Mouse (Mus musculus) 3134 (cell line): ENCODE measurements around the gene Ccdc159.

Experiments used
- DNase-seq: peaks from one replicate; pipeline ENCODE4 v3.0.0-alpha.2; 2011; ENCODE audit warnings: low spot score; ENCODE audit not compliant: insufficient read length; ENCODE audit errors: extremely low read depth

The Ccdc159 gene

DNA sequence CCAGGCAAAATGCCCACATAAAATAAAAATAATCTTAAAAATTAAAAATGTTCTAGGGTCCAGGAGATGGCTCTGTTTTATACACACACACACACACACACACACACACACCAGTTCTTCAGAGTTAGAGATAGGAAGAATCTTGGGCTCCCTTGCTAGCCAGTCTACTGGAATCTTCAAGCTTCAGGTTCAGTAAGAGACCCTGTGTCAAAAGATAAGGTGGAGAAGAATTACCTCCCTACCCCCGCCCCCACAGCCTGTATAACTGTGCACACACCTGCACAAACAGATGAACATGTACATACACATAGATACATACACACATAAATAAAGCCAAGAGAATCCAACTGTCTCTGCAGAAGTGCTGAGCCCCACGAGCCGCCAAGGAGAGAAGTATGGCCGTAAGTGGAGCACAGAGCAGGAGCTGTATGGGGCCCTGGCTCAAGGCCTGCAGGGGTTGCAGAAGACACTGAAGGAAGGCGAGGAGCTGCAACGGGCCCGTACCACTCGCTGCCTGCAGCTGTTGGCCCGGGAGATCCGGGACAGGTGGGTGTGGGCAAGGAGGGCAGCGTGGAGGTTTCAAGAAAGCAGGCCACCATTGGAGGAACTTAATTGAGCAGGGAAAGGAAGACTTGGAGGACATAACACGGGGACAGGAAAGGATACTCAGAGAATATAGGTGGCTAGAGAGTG is 5.3 kb downstream of the Ccdc159 start:
- no peak for DNase-seq

DNA sequence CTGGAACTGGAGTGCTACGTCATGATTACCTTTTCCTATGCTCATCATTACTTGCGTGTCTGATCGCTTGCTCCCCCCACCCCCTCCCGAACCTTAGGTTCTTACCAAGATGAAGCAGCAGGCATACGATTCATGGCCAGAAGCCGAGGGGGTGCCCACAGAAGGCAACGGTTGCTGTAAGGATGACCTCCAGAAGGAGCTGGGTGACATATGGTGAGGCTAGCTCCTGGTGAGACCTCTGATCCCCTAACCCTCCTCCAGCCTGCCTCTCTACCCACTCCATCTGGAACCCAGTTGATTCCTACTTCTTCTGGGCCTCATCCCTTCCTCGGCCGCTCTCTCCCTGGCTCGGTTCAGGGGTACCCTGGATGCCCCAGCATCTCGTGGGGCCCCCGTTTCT is 6.8 kb downstream of the Ccdc159 start:
- DNase-seq, result no peak

DNA sequence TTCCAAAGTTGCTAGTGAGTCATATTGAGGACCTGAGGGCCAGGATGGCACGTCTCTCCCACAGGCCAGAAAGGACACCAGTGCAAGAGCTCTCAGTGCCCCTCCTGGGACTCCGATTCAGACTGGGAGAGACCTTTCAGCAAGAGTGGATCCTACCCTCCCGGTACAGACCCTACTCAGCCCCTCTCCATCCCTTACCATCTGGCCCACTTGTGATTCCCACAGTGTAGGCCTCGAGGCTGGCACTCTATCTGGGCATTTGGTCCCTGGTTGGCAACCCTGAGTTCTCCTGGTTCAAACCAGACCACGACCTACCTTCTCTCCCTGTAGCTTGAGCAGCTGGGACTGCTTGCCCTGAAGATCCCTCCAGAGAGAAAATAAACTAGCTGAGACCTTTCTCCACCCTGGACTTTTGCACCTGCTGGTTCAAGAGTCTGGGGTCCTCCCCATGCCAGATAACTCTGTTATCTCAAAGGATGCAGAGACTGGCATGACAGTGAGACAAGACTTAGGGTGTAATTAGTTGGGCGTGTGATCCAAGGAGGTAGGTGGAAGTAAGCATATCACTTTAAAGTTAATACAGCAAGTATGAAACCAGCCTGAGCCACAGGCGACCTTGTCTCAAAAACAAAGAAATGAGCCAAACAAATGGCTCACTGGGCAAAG is 8.3 kb downstream of the Ccdc159 start:
- no peak for DNase-seq

DNA sequence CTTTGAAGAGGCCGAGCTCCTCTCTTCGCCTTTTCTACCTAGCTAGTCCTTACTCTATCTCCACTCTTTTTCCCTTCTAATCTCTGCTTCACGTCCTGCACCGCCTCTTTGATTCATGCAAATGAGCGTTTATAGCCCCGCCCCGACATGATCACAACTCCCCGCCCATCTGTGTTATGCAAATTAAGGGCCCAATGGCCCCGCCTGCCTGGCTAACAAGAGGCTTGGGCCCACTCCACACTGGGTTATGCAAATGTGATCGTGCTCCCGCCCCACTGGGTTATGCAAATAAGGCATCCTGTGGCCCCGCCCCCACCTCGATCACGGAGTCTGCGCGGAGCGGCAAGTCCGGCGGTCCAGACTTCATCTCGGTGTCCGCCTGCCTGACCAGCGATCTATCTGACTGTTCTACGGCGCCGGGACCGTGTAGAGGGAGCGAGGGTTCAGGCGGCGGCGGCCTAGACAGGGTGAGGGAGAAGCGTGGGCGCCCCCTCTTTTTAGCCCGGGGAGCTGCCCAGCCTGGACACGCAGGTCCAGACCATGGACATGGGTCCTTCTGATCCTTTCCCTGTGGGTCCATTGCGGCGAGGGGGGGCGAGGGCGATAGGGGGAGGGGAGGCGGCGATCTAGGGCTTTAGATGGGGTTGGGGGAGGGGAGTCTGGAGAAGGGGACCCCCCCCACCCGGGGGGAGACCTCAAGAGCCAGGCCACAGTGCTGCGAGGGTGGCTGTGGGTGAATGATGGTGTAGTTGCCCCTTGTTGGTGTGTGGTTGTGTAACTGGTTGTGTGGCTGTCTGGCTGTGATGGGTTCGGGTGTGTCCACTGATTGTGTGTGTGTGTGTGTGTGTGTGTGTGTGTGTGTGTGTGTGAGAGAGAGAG is 9.7 kb downstream of the Ccdc159 start, which contains the start of gene Plppr2:
TSS of gene Plppr2 (plus strand) at position 342 of the 879 bp plus-strand sequence.
- peak; percentile 81 for DNase-seq

DNA sequence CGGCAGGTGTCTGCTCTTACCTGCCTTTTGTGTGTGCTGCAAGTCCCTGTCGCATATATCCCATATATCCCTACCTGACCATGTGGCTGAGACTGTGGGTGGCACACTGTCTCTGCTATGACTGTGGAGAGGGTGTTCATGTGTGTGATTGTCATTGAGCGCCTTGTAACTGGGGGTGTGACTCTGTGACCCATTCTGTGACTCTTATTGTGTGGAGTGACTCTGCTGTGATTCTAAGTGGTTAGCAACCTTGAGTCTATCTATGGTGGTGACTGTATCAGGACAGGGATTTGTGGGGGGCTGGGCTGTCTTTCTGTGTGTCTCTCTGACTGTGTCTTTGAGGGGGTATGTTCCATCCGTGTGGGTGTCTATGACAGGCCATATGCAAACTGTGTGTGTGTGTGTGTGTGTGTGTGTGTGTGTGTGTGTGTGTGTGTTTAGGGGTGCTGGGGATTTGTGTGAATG is 10.5 kb downstream of the Ccdc159 start:
- DNase-seq, result no peak

DNA sequence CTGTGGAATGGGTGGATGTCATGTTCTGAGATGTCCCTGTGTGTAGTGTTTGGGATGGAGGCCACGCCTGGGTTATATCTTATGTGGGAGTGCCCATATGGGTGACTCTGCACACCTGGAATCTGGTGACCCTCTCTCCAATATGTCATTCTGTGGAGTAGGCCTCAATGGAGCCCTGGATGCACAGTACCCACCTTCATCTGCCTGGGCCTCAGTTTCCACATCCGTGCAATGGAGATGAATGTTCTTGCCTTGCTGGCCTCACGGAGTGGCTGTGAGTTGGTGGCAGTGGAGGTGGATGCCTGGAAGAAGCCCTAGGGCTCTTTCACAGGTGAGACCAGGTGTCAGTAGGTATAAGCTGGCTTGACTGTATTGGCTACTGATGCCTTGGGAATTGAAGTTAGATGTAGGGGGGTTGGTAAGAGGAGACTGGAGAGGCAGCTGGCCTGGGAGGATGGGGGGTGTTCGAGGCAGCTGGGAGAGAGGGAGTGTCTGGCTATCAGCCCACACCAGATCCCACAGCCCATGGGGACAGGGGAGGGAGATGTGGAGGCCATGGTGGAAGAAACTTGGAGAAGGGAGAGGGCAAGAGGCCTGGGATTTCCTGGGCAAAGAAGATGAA is 11.1 kb downstream of the Ccdc159 start:
- no peak for DNase-seq

DNA sequence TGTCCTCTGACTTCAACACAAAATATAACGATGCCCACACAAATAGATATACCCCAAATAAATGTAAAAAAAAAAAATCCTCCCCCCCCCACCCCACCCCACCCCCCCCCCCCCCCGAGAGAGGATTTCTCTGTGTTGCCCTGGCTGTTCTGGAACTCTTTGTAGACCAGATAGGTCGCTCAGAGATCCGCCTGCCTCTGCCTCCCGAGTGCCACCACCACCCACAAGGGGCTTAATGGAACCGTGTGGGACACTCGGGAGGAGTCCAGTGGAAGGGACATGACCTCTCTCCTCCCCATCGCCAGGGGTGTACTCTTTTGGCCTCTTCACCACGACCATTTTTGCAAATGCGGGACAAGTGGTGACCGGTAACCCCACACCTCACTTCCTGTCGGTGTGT is 15.8 kb downstream of the Ccdc159 start:
- no peak for DNase-seq

DNA sequence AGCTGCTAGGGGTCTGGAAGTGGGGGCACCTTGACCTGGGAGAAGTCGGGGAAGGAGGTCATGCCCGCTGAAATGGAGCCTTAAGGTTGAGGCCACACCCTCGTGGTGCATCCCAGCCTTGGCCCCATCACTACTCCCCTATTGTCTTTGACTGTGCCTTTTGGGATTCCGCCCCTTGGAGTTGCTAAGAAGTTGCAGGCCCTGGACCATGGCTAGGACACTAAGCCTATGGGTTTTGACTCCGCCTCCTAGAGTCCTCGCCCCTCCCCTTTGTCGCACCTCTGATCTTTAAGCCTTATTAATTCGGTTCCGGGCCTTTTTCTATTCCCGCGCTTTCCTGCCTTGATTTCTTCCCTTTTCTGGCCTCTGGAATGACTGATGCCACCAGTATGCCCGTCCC is 16.4 kb downstream of the Ccdc159 start:
- DNase-seq, result no peak

DNA sequence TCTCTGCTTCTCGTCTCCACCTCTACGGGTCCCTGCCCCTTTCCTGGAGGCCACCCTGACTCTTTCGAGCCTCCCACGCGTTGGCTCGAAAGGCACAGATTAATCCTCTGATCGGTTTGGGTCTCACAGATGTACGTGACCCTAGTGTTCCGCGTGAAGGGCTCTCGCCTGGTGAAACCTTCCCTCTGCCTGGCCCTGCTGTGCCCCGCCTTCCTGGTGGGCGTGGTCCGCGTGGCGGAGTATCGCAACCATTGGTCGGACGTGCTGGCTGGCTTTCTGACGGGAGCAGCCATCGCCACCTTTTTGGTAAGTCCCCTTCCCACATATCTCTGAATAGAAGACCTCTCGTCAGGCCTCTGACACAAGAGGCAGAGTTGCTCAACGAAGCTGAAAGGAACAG is 17.0 kb downstream of the Ccdc159 start:
- DNase-seq, result no peak

DNA sequence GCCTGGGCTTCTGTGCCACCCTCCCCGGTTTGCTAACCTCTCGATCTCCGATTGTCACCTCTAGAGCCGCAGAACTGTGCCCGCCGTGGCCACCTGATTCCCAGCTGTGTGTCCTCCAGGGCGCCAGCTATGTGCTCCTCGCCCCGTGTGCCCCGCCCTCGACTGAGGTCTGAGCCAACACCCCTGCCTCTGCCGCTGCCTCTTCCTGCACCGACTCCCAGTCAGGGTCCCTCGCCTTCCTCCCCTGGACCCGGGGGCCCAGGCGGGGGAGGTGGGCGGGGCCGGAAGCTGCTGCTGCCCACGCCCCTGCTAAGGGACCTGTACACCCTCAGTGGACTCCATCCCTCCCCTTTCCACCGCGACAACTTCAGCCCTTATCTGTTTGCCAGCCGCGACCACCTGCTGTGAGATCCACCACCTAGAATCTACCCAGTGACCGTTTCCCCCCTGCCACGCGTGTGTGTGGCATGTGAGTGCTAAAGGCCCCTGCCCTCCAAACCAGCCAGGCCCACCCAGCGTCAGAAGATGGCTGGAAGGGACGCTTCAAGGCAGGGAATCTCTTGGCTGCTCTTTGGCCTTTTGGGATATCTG is 20.4 kb downstream of the Ccdc159 start:
- DNase-seq, result no peak

DNA sequence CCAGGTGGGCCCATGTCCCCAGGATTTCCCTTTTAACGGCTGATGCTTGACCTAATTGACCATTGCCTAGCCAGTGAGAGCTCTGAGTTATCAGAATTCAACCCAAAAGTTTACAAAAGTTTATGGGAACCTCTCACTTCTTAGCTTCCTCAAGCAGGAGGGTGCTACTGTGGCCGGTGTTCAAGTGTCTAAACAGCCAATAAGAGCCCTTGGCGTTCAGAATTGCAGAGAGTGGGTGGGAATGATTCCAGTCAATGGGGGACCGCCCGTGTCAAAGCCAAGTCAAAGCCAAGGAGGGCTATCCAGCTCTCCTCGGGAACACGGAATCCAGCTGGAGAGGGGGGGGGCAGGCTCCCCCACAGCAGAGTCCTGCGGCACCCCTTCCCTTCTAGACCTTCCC is 20.9 kb downstream of the Ccdc159 start:
- no peak for DNase-seq

DNA sequence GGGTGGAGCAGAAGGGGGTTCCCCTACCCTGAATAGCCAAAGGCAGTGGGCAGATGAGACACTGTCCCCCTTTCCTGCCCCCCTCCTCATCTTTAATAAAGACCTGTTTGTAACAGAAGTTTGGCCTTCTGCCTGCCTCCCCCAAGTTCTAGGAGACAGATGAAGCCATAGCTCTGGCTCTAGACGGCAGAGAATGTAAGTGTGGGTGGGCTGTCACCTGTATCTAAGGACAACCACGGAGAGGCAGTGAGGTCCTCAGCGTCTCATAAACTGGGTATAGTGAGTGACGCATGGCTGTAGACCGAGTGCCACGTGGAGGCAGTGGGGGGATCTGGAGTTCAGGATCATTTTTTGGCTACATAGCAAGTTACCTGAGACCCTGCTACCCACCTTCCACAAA is 21.5 kb downstream of the Ccdc159 start:
- DNase-seq, result no peak

DNA sequence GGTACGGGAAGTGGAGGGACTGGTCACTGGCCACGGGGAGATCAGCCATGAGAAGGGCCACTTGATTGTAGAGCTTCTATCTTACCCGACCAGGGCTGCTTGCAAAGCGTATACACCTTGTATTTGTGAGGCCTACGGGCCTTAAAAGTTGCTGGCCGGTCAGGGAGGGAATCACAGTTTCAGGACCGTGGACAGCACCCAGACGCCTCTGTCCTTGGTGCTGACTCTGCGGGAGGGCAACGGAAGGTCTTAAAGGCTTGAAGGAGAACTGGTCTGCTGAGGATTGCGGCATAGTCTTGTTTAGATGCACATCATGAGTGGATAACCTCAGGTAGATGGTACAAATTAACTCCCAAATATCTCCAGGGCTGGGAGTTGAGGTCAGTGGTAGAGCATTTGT is 23.1 kb downstream of the Ccdc159 start:
- peak; percentile 52 for DNase-seq

DNA sequence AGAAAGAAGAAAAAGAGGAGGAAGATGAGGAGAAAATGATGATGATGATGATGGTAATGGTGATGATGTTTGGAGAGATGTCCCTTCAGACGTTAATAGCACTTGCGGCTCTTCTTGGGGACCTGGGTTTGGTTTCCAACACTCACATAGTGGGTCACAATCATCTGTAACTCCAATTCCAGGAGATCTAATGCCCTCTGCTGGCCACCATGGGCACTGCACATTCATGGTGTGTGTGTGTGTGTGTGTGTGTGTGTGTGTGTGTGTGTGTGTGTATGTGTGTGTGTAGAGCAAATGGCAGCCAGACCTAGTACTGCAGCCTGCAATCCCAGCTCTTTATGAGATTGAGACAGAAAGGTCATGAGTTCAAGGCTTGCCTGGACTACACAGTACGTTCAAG is 24.7 kb downstream of the Ccdc159 start:
- no peak for DNase-seq

DNA sequence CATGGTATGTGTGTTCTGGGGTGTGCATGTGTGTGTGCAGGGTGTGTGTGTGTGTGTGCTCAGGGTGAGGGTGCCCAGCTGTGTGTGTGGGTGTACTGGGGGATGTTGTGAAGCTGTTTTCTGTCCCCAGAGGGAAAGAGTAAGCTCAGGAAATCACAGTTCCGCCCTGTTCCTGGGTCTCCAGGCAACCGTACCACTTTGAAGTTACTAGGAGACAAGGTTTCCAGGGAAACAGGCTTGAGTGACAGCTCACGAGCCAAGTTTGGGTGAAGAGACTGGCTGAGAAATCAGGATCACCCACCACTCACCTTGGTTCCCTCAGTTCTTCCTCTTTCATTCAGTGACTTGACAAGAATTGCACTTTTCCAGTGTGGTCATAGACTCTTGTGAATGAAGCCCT is 26.3 kb downstream of the Ccdc159 start:
- no peak for DNase-seq

DNA sequence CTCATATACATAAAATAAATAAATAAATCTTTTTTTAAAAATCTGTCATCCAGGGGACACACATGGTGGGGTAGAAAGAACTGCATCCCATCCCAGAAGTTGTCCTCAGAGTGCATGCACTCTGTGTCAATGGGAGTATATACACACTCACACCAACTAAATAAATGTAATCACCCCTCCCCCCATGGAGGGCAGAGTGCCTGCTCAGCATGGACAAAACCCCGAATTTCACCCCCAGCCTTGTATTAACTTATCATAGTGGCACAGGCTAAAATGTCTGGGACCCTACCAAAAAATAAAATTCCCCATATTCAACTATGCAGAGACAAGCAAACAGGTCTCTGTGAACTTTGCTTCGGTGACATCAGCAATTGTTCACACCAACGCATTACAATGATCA is 27.4 kb downstream of the Ccdc159 start:
- no peak for DNase-seq

DNA sequence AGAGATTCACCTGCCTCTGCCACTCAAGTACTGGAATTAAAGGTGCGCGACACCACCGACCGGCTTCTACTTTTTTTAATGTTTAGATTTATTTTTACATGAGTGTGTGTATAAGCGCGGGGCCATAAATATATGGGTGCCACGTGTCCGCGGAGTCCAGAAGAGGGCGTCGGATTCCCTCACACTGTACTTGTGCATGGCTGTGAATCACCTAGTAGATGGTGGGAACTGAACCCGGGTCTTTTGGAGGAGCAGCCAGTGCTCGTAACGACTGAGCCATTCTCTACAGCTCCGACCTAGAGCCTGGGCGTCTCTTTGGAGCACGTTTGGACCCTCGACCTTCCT is 27.9 kb downstream of the Ccdc159 start:
- no peak for DNase-seq

DNA sequence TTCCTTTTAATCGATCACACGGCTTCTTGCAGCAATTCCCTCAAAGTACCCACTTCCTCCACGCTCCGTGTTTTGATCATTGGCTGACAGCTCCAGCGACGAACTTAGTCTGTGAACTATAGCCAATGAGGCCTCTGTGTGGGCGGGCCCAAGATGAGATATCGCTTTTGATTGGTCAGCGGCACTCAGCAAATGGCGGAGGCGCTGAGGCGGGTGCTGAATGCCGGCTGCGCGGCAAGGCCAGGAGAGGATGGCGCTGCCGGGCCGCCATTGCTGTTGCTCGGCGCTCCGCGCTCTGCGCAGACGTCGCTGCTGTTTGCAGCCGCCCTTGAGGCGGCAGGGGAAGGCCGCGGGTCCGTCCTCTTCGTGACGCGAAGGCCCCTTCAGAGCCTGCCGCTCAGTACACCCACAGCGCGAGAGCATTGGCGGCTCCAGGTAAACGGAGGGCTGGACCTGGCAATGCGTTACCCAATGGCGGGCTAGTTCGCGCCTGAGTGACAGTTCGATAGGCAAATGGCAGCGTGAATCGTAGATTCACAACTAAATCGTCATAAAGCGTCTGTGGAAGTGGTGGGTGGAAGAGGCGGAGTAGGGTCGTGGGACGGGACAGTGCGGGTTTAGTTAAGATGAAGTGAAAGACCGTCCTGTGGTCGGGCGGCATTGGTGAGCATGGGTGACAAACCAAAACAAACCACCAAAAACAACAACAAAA is 28.5 kb downstream of the Ccdc159 start, which contains the start of gene Swsap1:
TSS of gene Swsap1 (plus strand) at position 186 of the 712 bp plus-strand sequence.
- peak; percentile 96 for DNase-seq

DNA sequence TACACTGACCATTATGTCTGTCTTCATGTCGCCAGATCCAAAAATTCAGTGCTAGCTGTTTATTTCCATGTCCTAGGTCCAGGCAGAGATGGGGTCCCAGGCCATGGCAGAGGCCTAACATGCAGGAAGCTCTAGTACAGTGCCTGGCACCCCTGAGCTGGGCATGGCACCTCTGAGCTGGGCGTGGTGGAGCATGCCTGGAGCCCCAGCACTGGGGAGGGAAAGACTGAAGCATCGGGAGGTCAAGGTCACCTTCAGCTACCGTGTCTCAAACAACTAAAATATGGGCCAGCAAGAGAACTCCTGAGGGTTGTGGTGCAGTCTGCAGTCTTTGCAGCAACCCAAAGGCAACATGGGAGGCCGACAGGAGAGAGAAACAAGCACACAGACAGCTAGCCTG is 31.1 kb downstream of the Ccdc159 start:
- DNase-seq, result no peak

DNA sequence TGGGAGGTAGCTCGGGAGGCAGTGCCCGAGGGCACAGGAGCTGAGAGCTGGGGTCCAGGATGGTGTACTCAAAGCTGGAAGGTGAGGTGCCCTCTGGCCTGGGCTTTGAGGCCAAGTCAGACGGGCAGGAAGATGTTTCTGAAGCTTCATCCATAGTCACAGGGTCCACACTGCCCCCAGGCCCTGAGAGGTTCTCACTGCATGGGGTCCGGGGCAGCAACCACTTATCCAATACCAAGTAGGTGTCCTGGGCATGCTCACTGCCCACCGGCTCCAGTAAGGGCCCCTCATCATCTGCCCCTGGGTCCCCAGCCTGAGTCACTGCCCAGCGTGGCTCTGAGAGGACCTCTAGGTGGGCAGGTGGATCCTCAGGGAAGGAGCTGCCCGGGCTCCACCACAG is 32.0 kb downstream of the Ccdc159 start:
- no peak for DNase-seq
